Mouse (Mus musculus): Measurements from ENCODE around the gene Arid3b. TPM values are rescaled to one million over a fixed set of nuclear protein-coding genes. Genes with fewer than 3 reads are reported as not detected.

The Arid3b gene
- total RNA-seq, 1 experiment from 2014 or later, result 3.9 TPM

GRCm38 (mm10) chr9:57775736-57776135, 60.9 kb downstream of the Arid3b start:
- DNase-seq, result no peak

- DNase-seq, result no peak
Measured at GRCm38 (mm10) chr9:57775026-57775425, 61.6 kb downstream of the Arid3b start.

- DNase-seq, result no peak
Measured at GRCm38 (mm10) chr9:57774168-57774567, 62.4 kb downstream of the Arid3b start.

GRCm38 (mm10) chr9:57773754-57774153, 62.8 kb downstream of the Arid3b start:
- no peak for DNase-seq

- no peak for DNase-seq
Measured at GRCm38 (mm10) chr9:57770836-57771235, 65.8 kb downstream of the Arid3b start.

- no peak for DNase-seq
Measured at GRCm38 (mm10) chr9:57770214-57770613, 66.4 kb downstream of the Arid3b start.

- DNase-seq, result no peak
Measured at GRCm38 (mm10) chr9:57769539-57770069, 67.0 kb downstream of the Arid3b start.

- DNase-seq, result no peak
Measured at GRCm38 (mm10) chr9:57767231-57767630, 69.4 kb downstream of the Arid3b start.

GRCm38 (mm10) chr9:57766431-57766830, 70.2 kb downstream of the Arid3b start:
- no peak for DNase-seq

GRCm38 (mm10) chr9:57765364-57766351, 70.9 kb downstream of the Arid3b start, which contains the start of gene Clk3:
Gene Clk3 (minus strand): TSS chr9:57765860.
- DNase-seq, result peak; percentile 68

- DNase-seq, result peak; percentile 97
Measured at GRCm38 (mm10) chr9:57764974-57765363, 71.6 kb downstream of the Arid3b start.

GRCm38 (mm10) chr9:57764147-57764973, 72.2 kb downstream of the Arid3b start:
- peak; percentile 84 for DNase-seq

- DNase-seq, result peak; percentile 25
Measured at GRCm38 (mm10) chr9:57762563-57762991, 74.0 kb downstream of the Arid3b start.

- DNase-seq, result no peak
Measured at GRCm38 (mm10) chr9:57761563-57762551, 74.7 kb downstream of the Arid3b start.

GRCm38 (mm10) chr9:57760416-57761146, 76.0 kb downstream of the Arid3b start:
- DNase-seq, result no peak

GRCm38 (mm10) chr9:57759289-57759688, 77.3 kb downstream of the Arid3b start:
- peak; percentile 78 for DNase-seq

- no peak for DNase-seq
Measured at GRCm38 (mm10) chr9:57758528-57758927, 78.1 kb downstream of the Arid3b start.

- no peak for DNase-seq
Measured at GRCm38 (mm10) chr9:57757578-57757977, 79.0 kb downstream of the Arid3b start.

- no peak for DNase-seq
Measured at GRCm38 (mm10) chr9:57750901-57751300, 85.7 kb downstream of the Arid3b start.

- no peak for DNase-seq
Measured at GRCm38 (mm10) chr9:57748831-57749230, 87.8 kb downstream of the Arid3b start.
